Mouse (Mus musculus): ENCODE data around the gene Gpr182. TPM values are rescaled to one million over a fixed set of nuclear protein-coding genes. Genes with fewer than 3 reads are reported as not detected.

The Gpr182 gene
- total RNA-seq, 1 experiment from 2014 or later = 0.23 TPM

- no peak for ATAC-seq (ENCODE audit: extremely low read depth, insufficient number of reproducible peaks, low FRiP score, poor library complexity, severe bottlenecking)
These were observed 46.7 kb downstream of the Gpr182 start, which contains the start of gene Myo1a for GRCm38 (mm10) chr10:127704766-127705220. Gene Myo1a (plus strand): TSS chr10:127705170.

- no peak for ATAC-seq (ENCODE audit: extremely low read depth, insufficient number of reproducible peaks, low FRiP score, poor library complexity, severe bottlenecking)
These were observed 47.2 kb downstream of the Gpr182 start for GRCm38 (mm10) chr10:127704293-127704692.

DNA sequence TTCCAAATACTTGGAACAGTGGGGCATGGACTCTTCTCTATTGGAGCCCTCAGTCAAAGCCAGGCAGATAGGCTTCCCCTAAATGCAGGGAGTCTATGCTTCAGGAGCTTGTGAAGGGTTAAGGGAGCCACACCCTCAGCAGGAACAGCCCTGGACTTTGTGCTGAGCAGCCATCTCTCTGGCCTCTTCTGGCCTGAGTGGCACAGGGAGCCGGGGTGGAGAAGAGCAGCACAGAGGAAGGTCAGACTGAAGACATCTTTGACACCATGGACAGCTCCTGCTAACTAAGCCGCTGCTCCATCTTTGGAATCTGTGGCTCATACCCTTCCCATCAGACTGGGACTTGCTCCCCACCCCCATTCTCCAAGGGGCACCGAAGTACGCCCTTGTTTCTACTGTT lies 48.2 kb downstream of the Gpr182 start:
- ATAC-seq (ENCODE audit: extremely low read depth, insufficient number of reproducible peaks, low FRiP score, poor library complexity, severe bottlenecking) = no peak

DNA sequence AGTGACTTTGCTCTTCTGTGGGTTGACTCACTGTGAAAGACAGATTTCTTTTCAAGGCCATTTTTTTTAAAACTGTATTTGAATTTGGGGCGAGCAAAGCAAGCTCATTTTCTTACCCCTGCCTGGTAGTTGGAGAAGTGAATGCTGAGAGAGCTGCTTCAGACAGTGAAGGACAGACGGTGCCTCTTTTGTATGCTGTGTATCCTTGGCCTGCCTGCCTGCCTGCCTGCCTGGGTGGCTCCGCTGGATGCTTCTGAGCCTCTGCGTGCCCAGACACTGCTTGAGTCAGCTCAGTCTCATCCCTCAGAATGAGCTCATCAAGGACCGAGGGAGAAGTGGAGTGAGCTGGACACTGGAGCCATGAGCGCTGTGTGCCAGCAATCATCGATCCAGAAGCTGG lies 52.6 kb downstream of the Gpr182 start:
- no peak for ATAC-seq (ENCODE audit: extremely low read depth, insufficient number of reproducible peaks, low FRiP score, poor library complexity, severe bottlenecking)

Other genes starting within 250 kb of the Gpr182 start
- not detected in 2 replicates for gene Ndufa4l2, start 236.8 kb downstream of the Gpr182 start, total RNA-seq (2017)
- 22.8 and 25.0 TPM in 2 replicates for gene Shmt2, start 229.3 kb downstream of the Gpr182 start, total RNA-seq (2017)
- gene Nxph4, start 217.2 kb downstream of the Gpr182 start, total RNA-seq (2017) = not detected in 2 replicates
- 6.3 and 15.1 TPM in 2 replicates for gene Lrp1, start 130.6 kb downstream of the Gpr182 start, total RNA-seq (2017)
- gene Stat6, start 108.7 kb downstream of the Gpr182 start, total RNA-seq (2017) = 258 and 273 TPM in 2 replicates
- gene Nemp1, start 84.8 kb downstream of the Gpr182 start, total RNA-seq (2017) = 42.6 and 45.7 TPM in 2 replicates
- gene Nab2, start 83.2 kb downstream of the Gpr182 start, total RNA-seq (2017) = 19.0 and 19.3 TPM in 2 replicates
- 1.5 and 2.3 TPM in 2 replicates for gene Myo1a, start 46.6 kb downstream of the Gpr182 start, total RNA-seq (2017)
- not detected in 2 replicates for gene Tac2, start 27.3 kb downstream of the Gpr182 start, total RNA-seq (2017)
- 20.7 and 25.7 TPM in 2 replicates for gene Zbtb39, start 12.2 kb downstream of the Gpr182 start, total RNA-seq (2017)
- 0.37 and 0.47 TPM in 2 replicates for gene Rdh1, start 8.0 kb upstream of the Gpr182 start, total RNA-seq (2017)
- not detected in 2 replicates for gene Rdh16f1, start 8.1 kb upstream of the Gpr182 start, total RNA-seq (2017)
- 1.7 TPM in 1 of 2 replicates, not detected in the other for gene Rdh9, start 24.7 kb upstream of the Gpr182 start, total RNA-seq (2017)
- gene Rdh16, start 49.4 kb upstream of the Gpr182 start, total RNA-seq (2017) = not detected in 2 replicates
- gene Rdh19, start 98.2 kb upstream of the Gpr182 start, total RNA-seq (2017) = not detected in 2 replicates
- not detected in 2 replicates for gene Rdh16f2, start 114.7 kb upstream of the Gpr182 start, total RNA-seq (2017)
- not detected in 2 replicates for gene Rdh7, start 137.1 kb upstream of the Gpr182 start, total RNA-seq (2017)
- gene Sdr9c7, start 146.8 kb upstream of the Gpr182 start, total RNA-seq (2017) = not detected in 2 replicates

All from neutrophil, adult 5-6 weeks (primary cell).